Mouse (Mus musculus): ENCODE measurements around the gene Tbck. TPM values are rescaled to one million over a fixed set of nuclear protein-coding genes. Genes with fewer than 3 reads are reported as not detected.

Tbck gene
- polyA plus RNA-seq, 1 experiment from 2014 or later: 24.5 TPM

DNA sequence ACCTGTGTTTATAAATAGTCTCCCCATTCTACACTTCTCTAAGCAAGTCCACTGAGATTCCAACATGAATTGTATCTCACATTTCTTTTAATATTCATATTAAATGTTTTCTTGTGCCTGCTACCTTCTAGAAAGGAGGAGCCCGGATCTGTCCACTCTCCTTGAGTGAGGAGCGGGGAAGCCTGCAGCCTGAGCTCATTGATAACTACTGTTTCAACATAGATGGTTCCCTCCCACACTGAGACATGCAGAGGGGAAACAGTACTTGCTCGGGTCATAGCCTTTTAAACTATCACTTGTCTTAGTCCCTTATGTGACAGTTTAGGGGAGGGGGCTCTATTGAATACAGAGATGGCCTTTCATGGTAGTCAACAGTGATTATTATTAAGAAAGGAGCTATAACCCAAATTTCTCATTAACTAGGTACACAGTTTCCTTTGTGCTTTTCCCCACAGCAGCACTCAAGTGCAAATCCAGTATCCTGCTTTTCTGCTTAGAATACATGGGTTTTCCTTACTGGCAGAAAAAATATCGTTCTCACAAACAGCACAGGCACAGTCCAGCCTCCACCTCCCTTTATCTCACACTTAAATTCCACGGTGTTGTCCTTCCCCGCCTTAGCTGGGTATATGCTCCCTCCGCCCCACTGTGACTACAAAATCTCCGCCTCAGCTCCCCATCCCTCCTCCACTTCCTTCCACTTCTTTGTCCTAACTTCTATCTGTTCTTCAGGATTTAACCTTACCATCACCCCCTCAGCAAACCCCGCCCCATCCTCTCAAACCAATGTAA, 130.0 kb downstream of the Tbck start:
- Histone ChIP-seq H3K9me3 (no peaks in the 10 kb centered on the region), H3K4me1 (replicated peaks) (no peaks in the 10 kb centered on the region), H3K4me3 (no peak overlapping the region), H3K27me3 (ENCODE audit: insufficient read depth, poor library complexity, severe bottlenecking) (no peaks in the 10 kb centered on the region), H3K36me3 (no peaks in the 10 kb centered on the region), H3K27ac (no peak overlapping the region)
- WGBS: 89% methylated on average over 9 of the region's 9 CpGs
- no peak for DNase-seq (ENCODE audit: low spot score)

DNA sequence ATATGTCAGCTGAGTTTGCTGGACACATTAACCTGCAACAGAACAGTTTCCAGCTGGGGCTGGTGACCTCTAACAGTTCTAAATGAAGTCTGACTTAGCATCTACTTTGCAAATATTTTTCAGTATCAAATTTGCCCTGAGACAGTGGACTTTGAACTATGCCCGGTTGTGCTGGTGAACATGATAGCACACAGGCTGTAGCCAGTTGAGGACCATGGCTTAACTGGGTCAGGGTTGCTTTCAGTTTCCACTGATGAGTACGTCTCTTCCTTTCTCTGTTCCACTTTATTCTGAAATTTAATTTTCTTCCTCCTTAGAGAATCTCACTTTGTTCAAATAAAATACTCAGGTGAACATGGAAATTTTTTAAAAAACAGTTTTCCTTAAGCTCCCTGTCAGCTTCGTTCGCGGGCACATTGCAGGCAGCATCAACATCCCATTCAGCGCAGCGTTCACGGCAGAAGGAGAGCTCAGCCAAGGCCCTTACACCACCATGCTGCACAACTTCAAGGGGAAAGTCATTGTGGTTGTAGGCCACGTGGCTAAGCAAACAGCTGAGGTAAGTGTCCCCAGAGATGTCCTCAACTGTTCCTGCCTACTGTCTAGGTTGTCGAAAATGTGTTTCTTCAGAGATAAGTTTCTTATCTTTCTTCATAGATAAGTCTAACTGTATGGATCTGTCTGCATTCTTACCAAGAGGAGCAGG, 131.0 kb downstream of the Tbck start:
- no peak overlapping the region for H3K4me3 ChIP-seq
- WGBS: 93% methylated on average over 10 of the region's 10 CpGs
- DNase-seq (ENCODE audit: low spot score): no peak
- H3K36me3 ChIP-seq: no peaks in the 10 kb centered on the region
- H3K27me3 ChIP-seq (ENCODE audit: insufficient read depth, poor library complexity, severe bottlenecking): no peaks in the 10 kb centered on the region
- no peak overlapping the region for H3K27ac ChIP-seq
- no peaks in the 10 kb centered on the region for H3K9me3 ChIP-seq
- no peaks in the 10 kb centered on the region for H3K4me1 ChIP-seq (replicated peaks)

DNA sequence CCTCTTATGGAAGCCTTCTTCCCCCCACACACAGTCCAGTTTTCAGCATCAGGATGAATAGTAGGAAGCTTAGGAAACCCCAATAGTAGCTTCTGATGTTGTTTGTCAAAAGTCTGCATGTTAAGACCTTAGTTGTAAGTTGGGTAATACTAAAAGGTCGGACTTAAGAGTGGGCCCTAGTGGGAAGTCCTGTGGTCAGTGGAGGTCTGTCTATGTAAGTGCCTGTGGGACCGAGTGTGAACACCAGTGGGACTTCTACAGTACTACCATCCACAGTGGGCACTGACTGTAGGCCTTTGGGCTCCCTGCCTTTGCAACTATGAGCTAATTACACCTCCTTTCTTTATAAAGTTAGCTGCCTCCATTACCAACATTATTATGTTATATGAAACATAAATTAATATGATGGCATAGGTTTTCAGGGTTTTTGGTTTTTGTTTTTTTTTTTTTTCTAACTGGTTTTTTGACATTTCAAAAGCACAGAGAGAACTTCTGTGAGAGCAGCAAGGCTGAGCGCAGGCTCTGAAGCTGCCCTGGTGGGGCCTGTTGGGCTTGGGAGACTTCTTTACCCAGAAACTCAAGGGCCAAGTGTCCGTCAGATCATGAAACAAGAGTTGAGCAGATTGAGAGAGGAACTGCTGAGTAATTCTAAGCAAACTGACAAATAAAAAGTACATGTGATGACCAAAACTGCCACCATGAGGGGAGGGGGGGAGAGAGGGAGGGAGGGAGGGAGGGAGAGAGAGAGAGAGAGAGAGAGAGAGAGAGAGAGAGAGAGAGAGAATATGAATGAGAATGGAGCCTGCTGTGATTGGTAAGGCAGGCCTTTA, 131.8 kb downstream of the Tbck start:
- Histone ChIP-seq H3K27ac (no peak overlapping the region), H3K36me3 (no peaks in the 10 kb centered on the region), H3K9me3 (no peaks in the 10 kb centered on the region), H3K27me3 (ENCODE audit: insufficient read depth, poor library complexity, severe bottlenecking) (no peaks in the 10 kb centered on the region), H3K4me1 (replicated peaks) (no peaks in the 10 kb centered on the region), H3K4me3 (no peak overlapping the region)
- WGBS: 91% methylated on average over 4 of the region's 4 CpGs
- no peak for DNase-seq (ENCODE audit: low spot score)

DNA sequence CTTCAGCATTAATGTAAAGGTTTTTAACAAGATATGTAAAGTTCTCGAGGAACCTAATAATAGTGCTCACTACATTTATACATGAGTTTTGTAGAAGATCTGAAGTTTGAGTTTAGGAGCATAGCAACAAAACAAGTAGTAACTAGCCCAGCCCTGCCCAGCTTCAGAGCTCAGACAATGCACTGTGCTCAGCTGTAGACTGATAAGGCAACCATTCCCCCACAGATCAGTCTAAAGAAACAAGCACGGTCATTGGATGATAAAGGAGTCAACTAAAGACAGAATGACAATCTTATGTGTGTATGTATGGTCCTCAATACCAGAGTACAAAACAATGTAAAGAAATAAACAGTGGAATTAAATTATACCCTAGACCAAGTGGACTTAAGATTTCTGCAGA, 135.5 kb downstream of the Tbck start:
- H3K27ac ChIP-seq: no peak overlapping the region
- DNase-seq (ENCODE audit: low spot score): no peak
- H3K36me3 ChIP-seq: no peaks in the 10 kb centered on the region
- H3K9me3 ChIP-seq: no peaks in the 10 kb centered on the region
- 88% methylated on average over 2 of the region's 2 CpGs for WGBS
- no peak overlapping the region for H3K4me3 ChIP-seq
- no peaks in the 10 kb centered on the region for H3K27me3 ChIP-seq (ENCODE audit: insufficient read depth, poor library complexity, severe bottlenecking)
- no peaks in the 10 kb centered on the region for H3K4me1 ChIP-seq (replicated peaks)

DNA sequence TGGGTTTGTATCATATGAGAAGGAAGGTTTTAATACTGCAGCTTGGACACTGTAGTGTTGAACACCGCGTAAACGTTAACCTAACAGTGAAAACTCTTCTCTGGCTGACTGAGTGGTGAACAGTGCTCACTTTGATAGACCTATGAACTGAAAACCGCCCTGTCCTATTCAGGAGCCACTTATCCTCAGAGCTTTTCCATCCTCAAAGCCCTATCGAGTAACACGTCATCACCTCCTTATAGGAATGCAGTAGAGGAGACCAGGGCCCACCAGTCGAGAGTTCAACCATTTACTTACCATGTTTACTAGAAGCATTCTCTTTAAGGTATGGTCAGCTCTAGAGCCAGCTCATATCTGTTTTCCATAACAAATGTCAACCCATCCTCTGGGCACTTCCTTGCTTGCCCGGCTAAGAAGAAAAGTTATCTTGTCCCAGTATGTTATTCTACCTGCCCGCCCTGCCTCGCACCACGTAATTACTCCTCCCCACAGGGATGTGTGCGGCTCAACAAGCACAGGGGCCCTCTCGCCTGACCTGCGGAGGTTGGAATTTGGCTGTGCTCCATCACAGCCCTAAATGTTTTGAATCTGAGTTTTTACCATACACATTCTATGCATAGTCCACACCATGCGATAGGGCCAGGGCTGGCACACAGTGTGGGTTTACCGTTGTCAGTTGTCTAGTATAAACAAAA, 147.4 kb downstream of the Tbck start:
- no peaks in the 10 kb centered on the region for H3K9me3 ChIP-seq
- H3K4me3 ChIP-seq: no peak overlapping the region
- 84% methylated on average over 16 of the region's 16 CpGs for WGBS
- no peak overlapping the region for H3K27ac ChIP-seq
- no peak for DNase-seq (ENCODE audit: low spot score)
- peaks cover 17% of the 10 kb centered on the region; the same call in 1 of the 2 replicates for H3K36me3 ChIP-seq
- no peaks in the 10 kb centered on the region for H3K4me1 ChIP-seq (replicated peaks)
- no peaks in the 10 kb centered on the region for H3K27me3 ChIP-seq (ENCODE audit: insufficient read depth, poor library complexity, severe bottlenecking)

DNA sequence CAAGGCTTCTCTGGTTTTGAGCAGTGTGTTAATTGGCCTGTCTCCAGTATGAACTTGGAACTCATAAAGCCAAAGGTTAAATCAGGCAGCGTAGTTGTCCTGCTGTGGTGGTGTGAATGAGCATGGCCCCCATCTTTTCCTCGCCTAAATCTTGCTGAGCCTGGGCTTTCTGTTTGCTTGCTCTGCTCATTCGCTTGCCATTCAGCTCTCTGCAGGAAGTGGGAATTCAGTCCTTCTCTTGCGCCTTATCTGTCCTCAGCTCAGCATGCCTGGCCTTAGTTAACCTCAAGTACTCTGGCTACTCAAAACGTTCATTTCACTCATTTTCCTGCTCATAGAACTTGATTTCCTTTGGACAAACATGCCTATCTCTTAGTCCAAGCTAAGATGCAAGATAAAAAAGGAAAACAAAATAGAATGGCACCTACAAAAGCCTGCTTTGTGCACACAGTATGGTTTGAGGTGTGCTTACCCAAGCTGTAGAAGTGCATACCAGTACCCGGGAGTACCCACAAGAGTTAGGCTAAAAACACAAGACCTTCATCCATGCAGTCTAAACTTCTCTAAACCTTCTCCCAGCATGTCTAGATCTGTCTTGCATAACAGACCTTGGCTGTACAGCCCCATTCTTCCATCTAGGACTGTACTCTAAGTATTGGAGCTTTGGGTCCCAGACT, 151.3 kb downstream of the Tbck start:
- WGBS: 74% methylated on average over 6 of the region's 6 CpGs
- H3K27ac ChIP-seq: no peak overlapping the region
- H3K27me3 ChIP-seq (ENCODE audit: insufficient read depth, poor library complexity, severe bottlenecking): no peaks in the 10 kb centered on the region
- H3K4me1 ChIP-seq (replicated peaks): no peaks in the 10 kb centered on the region
- no peaks in the 10 kb centered on the region for H3K9me3 ChIP-seq
- no peak overlapping the region for H3K4me3 ChIP-seq
- DNase-seq (ENCODE audit: low spot score): no peak
- peaks cover 29% of the 10 kb centered on the region for H3K36me3 ChIP-seq

DNA sequence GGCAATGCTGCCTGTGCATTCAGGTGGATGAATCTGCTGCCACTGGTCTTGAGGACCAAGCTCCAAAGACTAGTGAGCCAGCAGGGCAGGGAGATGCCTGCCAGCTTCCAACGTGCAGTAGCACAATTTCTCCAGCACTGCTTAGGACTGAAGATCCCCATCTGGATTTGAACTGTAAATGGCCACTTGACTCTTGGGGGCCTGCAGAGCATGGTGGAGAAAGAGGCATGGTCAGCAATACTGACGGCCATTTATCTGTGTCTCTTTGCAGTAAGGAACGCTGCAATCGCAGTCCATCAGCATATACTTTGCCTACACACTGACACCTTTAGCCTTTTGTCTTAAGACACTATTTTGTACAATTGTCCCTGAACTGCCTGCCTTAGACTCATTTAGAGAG, 153.2 kb downstream of the Tbck start:
- H3K27ac ChIP-seq: no peak overlapping the region
- no peak for DNase-seq (ENCODE audit: low spot score)

DNA sequence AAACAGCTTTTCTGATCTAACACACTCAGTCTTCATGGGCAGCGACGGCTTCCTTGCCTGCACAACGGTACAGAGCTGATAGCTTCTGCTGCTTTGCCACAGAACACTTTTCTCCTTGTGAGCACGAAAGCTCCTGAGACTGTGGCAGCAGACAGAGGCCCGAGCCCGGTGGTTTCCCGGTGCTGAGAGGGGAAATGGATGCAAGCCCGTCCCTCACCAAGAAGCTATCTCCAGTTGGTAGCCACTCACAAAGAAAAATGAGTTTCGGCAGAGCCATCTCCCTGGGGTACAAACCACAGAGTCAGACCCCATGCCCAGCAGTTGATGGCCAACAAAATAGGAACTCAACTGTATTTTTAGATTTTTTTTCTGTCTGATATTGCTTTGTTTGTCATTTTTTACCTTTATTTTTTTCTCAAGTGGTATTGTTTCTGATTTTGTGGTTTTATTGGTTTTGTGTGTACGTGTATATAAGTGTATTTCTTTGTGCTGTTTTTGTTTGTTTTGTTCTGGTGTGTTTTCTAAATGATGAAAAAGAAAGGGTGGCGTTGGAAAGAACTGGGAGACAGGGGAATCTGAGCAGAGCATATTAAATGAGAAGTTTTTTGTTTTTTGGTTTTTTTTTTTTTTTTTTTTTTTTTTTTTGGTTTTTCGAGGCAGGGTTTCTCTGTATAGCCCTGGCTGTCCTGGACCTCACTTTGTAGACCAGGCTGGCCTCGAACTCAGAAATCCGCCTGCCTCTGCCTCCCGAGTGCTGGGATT, 154.9 kb downstream of the Tbck start:
- 90% methylated on average over 15 of the region's 15 CpGs for WGBS
- Histone ChIP-seq H3K4me1 (replicated peaks) (no peaks in the 10 kb centered on the region), H3K4me3 (no peak overlapping the region), H3K9me3 (no peaks in the 10 kb centered on the region), H3K27ac (no peak overlapping the region), H3K36me3 (peaks cover 36% of the 10 kb centered on the region), H3K27me3 (ENCODE audit: insufficient read depth, poor library complexity, severe bottlenecking) (no peaks in the 10 kb centered on the region)
- DNase-seq (ENCODE audit: low spot score): no peak

More for the DNA sequence above, 153.2 kb downstream of the Tbck start:
- H3K27me3 ChIP-seq (ENCODE audit: insufficient read depth, poor library complexity, severe bottlenecking): no peaks in the 10 kb centered on the region
- H3K4me3 ChIP-seq: no peak overlapping the region
- peaks cover 36% of the 10 kb centered on the region for H3K36me3 ChIP-seq
- WGBS: 95% methylated on average over 4 of the region's 4 CpGs
- no peaks in the 10 kb centered on the region for H3K4me1 ChIP-seq (replicated peaks)
- no peaks in the 10 kb centered on the region for H3K9me3 ChIP-seq

DNA sequence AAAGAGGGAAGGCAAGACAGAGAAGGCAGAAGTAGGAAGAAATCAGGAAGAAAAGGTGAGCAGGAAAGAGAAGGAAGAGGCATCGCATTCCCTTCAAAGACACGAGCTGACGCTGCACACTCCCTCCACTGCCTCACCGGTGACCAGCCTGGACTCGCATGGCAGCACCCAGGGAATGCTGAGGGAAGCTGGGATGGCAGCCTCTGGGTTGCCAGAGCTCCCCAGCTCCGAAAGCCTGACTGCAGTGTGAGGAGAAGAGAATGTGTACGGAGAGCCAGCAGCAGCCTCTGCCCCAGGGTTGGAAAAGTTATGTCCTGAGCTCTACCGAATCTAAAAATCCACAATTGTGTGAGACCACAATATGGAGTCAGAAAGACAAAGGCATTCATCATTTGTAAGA, 155.6 kb downstream of the Tbck start:
- Histone ChIP-seq H3K27ac (no peak overlapping the region), H3K27me3 (ENCODE audit: insufficient read depth, poor library complexity, severe bottlenecking) (no peaks in the 10 kb centered on the region), H3K4me1 (replicated peaks) (no peaks in the 10 kb centered on the region), H3K9me3 (no peaks in the 10 kb centered on the region), H3K4me3 (no peak overlapping the region), H3K36me3 (peaks cover 32% of the 10 kb centered on the region)
- DNase-seq (ENCODE audit: low spot score): no peak
- WGBS: 82% methylated on average over 8 of the region's 8 CpGs

DNA sequence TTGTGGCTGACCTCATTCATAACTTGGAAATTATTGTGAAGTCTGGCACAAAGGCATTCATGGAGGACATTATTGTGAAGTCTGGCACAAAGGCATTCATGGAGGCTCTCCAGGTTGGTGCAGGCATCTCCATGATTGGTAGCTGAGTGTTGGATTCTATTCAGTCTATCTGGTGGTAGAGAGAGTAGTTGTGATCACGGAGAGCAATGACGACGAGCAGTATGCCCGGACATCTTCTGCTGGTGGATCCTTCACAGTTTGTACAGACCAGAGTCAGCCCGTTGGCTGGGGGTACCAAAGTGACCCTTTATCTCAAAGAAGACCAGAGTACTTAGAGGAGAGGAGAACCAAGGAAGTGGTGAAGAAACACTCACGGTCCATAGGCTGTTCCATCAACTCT, 158.7 kb downstream of the Tbck start:
- Histone ChIP-seq H3K9me3 (no peaks in the 10 kb centered on the region), H3K27me3 (ENCODE audit: insufficient read depth, poor library complexity, severe bottlenecking) (no peaks in the 10 kb centered on the region), H3K4me1 (replicated peaks) (no peaks in the 10 kb centered on the region), H3K4me3 (no peak overlapping the region), H3K36me3 (peaks cover 29% of the 10 kb centered on the region), H3K27ac (no peak overlapping the region)
- no peak for DNase-seq (ENCODE audit: low spot score)
- 95% methylated on average over 6 of the region's 6 CpGs for WGBS

DNA sequence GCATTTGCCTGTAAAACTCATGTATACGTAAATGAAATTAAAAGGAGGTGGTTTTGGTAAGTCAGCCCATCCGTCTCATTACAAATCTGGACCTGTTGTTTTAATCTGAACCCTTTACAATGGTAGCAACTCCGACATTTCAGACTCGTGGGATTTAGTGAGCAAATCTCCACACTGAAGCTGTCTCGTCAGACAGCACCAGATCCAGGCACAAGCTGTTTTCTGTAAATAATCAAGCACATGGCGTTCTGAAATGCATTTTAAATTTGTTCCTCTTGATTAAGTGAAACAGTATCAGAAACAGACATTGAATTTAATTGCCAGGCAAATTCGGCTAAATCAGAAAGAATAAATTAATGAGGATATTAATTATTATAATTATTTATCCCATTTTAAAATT, 165.7 kb downstream of the Tbck start:
- no peak for DNase-seq (ENCODE audit: low spot score)
- H3K27ac ChIP-seq: no peak overlapping the region
- no peaks in the 10 kb centered on the region for H3K27me3 ChIP-seq (ENCODE audit: insufficient read depth, poor library complexity, severe bottlenecking)
- H3K4me3 ChIP-seq: no peak overlapping the region
- no peaks in the 10 kb centered on the region for H3K9me3 ChIP-seq
- H3K4me1 ChIP-seq (replicated peaks): 0 out of 2 replicates have a peak, but pooled peaks cover 4% of the 10 kb centered on the region
- 82% methylated on average over 7 of the region's 7 CpGs for WGBS
- H3K36me3 ChIP-seq: no peaks in the 10 kb centered on the region

Measured in hindbrain, embryonic 10.5 days (tissue).